Mouse (Mus musculus) naive thymus-derived CD4-positive, alpha-beta T cell, adult 2 months (primary cell): ENCODE data around the gene Chd4.
A peak's percentile ranks its signal among the peaks of the same experiment; 100 is the strongest.

Source experiments
- DNase-seq: peaks from one replicate; pipeline ENCODE4 v3.0.0-alpha.2; 2011; ENCODE audit warnings: low read depth

Gene Chd4

DNA sequence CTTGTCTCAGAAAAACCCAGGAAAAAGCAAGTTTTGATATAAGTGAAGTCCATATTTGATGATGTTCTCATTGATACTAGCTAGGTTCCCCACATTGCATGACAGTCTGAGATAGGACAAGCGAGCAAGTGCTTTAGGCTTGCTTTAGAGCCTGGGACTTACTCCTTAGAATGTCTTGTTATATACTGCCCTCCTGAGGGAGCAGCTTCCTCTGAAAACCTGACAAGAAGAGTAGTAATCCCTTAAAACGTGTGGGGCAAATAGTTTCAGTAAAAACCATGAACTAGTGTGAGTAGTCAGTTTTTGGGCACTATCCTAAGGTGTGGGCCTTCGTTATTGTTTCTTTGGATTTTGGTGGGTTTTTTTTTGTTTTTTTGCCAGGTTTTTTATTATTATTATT, 47.3 kb downstream of the Chd4 start:
- no peak for DNase-seq

DNA sequence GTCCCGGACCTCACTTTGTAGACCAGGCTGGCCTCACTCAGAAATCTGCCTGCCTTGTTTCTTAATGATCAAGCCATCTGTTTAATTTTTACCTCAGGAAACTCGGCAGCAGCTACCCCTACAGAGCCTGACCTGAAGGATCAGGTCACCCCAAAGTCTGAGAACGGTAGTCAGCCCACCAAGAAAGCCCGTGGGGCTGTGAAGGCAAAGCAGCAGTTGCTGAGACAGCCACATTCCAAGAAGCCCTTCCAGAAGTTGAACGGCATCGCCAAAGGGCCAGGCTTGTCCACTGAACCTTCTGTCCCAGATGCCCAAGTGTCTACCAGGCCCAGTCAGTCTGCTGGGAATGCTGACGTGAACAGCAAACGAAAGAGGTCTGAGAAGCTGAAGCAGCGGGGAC, 48.1 kb downstream of the Chd4 start:
- no peak for DNase-seq

DNA sequence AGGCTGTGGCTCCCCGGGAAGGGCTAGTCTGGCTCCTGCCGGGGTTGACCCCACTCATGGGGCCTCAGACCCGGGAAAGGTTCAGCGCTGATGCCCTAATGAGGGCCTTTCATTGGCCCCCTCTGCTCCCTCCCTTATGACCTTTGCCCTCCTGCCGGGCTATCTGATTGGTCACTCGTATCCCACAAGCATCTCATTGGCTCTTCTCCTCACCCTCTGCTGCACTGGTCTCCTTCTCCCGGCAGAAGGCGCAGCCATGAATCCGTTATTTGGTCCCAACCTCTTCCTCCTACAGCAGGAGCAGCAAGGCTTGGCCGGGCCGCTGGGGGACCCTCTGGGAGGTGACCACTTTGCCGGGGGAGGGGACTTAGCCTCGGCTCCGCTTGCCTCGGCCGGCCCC, 49.2 kb downstream of the Chd4 start, which contains the start of gene Iffo1:
Iffo1 (plus strand) TSS at position 241 of the 400 bp plus-strand sequence.
- DNase-seq: peak; percentile 87

DNA sequence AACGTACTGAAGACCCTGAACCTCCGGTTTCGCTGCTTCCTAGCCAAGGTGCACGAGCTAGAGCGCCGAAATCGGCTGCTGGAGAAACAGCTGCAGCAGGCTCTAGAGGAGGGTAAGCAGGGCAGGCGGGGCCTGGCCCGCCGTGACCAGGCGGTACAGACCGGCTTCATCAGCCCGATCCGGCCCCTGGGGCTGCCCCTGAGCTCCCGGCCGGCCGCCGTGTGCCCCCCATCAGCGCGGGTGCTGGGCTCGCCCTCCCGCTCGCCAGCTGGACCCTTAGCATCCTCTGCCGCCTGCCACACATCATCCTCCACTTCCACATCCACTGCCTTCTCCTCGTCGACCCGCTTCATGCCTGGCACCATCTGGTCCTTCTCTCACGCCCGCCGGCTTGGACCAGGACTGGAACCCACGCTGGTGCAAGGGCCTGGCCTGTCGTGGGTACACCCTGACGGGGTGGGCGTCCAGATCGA, 49.7 kb downstream of the Chd4 start:
- DNase-seq: no peak

DNA sequence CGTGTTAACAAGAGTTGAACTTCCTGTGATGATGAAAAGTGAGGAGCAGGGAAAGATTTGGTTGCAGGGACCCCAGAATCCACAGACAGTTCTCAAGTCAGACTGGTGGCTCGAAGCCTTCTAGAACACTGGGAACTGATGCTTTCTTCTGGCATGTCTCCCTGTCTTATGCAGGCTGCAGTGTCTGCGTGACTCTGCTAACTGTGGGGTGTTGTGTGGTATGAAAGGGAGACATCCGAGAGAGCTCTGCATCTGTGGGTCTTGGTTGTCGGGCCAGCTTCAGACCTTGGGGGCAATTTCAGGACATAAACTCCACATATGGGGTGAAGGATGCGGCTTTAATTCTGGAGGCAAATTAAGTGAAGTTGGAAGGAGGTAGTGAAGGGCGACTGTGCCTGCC, 50.4 kb downstream of the Chd4 start:
- no peak for DNase-seq

DNA sequence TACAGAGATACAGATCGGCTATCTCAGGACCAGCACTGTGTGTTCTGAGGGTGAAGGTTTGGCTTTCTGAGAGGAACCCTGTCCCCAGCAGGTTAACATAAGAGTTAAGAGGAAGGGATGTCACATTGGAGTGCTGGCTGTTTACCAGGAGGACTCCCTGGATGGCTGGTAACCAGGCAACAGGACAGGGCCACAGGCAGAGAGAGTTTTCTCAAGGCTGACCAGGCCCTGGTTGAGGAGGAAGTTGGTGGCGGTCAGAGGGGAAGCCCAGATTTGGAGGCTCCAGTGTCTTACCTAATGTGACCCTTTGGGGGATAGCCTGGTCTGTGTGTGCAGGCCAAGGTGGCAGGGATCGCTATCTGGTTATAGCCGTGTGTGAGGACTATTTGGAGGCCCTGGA, 51.0 kb downstream of the Chd4 start:
- DNase-seq: no peak

DNA sequence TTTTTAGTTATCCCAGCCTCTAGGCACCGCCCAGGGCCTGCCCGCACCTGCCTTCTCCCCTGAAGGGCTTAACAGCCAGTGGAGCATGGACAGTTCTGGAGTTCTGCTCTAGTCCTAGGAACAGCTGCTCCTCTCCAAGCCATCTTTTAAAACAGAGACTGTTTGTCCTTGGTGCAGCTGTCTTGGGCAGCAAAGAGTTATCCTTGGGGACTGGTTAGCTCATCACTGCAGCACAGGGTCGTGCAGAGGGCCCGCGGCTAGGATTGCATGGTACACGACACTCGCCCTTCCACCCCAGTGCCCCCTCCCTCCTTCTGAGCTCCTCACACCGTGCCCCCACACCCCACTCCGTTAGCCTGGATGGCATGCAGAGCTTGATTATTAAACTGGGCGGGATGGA, 51.5 kb downstream of the Chd4 start:
- DNase-seq: no peak

DNA sequence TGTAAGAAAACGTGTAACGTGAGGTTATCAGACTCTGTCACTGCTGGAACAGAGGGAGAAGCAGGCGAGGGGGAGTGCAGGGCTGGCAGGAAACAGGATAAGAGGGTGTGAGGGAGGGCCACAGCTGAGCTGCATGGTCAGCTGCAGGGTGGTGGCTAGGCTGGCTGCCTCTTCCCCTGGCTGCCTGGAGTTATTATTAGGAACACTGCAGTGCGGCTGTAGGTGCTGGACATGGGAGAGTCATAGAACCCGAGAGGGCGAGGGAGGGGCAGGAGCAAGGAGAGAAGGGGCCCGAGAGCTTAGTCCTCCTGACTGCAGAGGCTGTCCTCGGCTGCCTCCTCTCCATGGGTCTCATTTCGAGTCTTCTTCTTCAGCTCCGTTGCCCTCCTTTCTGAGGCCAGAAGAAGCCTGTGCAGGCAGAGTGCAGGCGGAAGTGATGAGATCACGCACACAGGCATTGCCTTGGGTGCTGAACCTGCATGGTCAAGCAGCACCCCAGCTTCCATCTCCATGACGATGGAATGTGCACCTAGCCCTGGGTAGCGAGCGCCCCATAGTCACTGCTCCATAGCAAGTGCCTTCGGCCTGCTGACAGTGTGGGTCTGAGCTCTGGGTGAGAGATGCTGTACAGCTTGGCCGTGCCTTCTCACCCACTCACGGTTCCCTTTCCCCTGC, 52.6 kb downstream of the Chd4 start:
- no peak for DNase-seq

DNA sequence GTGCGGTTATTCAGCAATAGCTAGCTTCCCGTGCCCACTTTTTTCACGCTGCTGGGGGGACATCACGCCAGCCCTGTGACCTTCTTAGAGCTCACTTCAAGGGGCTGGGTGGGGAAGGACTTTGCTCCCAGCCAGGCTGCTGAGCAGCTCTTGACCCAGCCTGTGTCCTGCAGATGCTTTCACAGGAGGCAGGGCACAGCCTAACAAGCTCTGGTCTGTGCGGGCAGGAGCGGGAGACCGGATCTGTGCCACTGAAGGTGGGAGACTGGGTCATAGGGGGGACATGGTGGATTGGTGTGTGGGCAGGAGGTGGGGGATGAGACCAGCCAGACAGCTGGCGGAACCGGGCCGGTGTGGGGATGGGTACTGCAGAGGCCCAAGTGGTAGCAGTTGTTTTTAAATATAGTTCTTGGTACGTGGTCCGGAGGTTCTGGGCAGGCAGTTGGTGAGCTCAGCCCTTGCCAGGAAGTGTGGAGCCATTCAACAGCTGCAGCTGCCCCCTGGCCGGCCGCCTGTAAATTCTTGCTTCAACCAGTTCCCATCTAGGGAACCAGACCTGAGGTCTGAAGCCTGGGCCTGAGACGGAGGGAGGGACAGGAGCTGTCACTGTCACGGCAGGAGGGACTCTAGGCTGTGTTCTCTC, 53.3 kb downstream of the Chd4 start:
- no peak for DNase-seq

DNA sequence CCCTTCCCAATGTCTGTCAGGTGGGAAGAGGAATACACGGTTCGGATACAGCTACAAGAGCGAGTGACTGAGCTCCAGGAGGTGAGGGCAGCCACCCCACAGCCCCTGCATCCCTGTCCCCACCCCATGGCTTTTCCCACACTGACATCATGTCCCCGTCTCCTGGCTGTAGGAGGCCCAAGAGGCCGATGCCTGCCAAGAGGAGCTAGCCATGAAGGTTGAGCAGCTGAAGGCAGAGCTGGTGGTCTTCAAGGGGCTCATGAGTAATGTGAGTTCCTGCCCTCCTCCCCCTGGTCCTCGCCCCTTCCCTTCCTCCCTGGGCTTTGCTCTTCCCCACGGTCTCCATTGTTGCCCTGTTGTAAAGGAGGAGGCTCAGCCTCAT, 53.8 kb downstream of the Chd4 start:
- DNase-seq: no peak

DNA sequence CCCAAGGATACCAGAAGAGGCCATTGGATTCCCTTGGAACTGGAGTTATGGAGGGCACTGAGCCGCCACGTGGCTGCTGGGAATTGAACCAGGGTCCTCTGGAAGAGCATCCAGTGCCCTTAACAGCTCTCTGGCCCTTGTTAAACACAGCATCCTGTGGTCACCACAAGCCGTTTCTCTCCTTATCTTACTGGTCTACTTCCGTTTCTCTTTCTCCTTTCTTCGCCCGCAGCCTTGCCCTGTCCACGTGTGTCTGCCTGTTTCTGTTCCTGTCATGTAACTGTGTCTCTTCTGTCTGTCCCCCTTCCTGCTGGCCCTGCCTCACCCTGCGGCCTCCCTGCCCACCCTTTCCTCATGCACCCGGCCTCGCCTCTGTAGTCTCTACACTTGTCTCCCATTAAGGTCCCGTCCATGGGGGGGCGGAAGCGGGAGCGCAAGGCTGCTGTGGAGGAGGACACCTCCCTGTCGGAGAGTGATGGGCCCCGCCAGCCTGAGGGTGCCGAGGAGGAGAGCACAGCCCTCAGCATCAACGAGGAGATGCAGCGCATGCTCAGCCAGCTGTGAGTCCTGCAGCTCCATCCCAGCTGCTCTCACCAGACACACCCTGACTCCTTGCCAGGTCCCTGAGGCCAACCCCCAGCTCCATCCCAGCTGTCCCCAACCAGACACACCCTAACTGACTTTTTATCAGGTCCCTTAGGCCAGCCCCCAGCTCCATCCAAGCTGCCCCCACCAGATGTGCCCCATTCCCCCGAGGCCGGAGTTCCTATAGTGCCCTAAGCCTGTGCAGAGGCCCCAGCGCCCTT, 56.6 kb downstream of the Chd4 start:
- DNase-seq: no peak

DNA sequence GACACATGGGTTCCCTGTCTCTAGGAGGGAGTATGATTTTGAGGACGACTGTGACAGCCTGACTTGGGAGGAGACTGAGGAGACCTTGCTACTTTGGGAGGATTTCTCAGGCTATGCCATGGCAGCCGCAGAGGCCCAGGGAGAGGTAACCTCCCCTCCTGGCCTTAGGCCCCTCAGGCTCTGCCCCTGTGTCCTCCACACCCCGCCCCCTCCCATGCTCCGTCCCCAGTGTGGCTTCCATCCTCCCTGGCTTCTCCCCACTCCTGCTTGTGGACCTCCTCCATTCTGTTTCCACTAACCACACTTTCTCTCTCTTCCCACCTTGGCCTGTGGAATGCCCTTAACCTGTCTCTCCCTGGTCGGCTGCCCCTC, 57.2 kb downstream of the Chd4 start:
- no peak for DNase-seq

DNA sequence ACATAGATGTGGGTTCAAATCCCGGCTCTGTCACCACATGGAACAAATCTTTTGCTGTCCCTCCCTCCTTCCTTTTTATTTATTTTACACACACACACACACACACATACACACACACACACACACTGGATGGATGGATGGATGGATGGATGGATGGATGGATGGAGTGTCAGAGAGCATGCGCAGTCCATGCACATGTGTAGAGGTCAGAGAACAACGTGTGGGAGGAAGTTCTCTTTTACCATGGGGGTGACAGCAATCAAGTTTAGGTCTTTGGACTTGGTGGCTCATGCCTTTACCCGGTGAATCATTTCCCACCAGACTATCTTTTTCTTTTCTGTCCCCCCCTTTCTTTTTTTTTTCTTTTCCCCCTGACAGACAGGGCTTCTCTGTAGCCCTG, 57.9 kb downstream of the Chd4 start:
- DNase-seq: no peak

DNA sequence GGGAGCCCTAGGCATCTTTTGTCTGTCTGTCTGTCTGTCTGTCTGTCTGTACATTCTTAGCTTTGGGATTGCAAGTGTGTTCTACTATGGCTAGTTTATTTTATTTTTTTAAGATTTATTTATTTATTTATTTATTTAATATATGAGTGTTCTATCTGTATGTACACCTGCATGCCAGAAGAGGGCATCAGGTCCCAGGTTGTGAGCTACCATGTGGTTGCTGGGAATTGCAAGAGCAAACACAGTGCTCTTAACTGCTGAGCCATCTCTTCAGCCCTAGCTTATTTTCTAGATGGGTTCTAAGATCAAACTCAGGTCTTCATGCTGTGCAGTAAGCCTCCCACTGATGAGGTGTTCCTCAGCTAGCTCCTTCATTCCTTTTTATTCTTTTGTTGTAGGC, 58.8 kb downstream of the Chd4 start:
- DNase-seq: peak; percentile 51

DNA sequence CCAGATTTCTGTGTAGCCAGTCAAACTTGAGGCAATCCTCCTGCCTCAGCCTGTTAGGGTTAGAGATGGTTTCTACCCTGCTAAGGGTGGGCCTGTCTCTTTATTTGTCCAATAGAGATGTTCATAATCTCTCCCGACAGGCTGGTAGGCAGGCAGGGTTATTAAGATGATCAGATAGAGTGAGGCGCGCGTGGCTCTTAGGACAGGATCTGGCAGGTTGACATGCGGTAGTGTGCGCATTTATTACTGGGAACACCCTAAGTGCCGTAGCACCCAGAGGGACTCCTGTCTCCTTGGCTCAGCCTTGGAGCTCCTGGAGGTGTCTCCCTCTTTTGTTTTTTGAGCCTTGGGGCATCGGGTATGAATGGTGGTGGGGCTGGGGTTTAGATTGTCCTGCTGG, 59.5 kb downstream of the Chd4 start:
- no peak for DNase-seq

DNA sequence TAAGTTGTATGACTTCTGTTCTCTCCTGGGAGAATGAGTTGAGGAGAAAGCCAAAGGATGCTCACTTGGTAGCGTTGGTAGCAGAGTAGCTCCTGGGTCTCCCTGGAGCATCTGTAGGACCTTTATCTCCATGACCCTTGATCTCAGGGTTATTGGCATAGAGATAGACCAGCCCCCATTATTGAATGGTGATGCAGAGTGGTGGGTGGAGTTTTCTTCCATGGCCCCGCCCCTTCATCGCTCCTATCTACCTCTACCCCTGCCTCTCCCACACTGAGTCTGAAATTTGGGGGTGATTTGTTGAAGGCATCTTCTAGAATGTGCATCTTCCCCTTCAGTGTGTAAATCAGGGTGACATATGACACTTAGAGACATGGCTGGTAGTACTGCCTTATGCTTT, 60.7 kb downstream of the Chd4 start:
- no peak for DNase-seq

DNA sequence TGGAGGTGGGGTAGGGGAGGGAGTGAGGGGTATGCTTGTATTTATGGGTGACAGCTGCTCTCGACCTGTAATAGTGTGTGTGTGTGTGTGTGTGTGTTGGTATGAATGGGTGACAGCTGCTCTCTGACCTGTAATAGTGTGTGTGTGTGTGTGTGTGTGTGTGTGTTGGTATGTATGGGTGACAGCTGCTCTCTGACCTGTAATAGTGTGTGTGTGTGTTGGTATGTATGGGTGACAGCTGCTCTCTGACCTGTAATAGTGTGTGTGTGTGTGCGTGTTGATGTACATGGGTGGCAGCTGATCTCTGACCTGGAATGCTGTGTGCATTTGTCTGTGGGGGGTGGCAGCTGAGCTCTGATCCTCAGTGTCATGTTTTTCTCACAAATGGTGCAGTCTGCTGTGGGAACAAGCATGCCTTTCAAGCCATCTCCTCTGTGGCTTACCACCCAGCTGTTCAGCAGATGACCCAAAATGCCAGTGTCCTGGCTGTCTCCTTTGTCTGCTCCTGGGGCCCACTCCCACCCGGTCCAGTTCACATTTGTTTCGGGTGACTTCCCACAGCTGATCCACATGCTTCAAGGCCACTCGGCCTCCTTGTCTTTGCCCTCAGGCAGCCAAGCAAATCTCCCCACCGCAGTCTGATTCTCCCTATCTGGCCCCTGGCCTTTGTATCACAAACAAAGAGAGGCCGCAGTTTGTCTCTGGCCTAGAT, 61.3 kb downstream of the Chd4 start:
- DNase-seq: no peak

DNA sequence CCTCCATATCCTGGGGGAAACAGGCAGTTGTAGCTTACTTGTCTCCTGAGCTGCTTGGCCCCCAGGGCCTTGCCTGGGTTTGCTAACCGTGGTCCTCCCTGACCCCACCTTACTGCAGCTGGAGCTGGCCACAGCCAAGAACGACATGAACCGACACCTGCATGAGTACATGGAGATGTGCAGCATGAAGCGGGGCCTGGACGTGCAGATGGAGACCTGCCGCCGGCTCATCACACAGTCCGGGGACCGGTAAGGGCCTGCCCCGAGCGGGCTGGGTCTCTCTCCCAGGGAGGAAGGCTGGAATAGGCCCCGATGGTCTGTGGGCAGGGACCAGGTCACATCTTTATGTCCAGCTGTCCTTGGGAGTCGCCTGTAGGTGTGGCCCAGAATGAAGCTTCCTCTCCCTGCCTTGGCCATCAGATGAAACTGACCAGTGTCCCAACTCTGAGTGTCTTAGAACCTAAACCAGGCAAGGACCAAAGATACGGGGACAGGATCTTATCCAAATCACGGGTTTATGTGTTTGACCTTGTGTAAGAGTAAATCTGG, 63.2 kb downstream of the Chd4 start:
- no peak for DNase-seq

DNA sequence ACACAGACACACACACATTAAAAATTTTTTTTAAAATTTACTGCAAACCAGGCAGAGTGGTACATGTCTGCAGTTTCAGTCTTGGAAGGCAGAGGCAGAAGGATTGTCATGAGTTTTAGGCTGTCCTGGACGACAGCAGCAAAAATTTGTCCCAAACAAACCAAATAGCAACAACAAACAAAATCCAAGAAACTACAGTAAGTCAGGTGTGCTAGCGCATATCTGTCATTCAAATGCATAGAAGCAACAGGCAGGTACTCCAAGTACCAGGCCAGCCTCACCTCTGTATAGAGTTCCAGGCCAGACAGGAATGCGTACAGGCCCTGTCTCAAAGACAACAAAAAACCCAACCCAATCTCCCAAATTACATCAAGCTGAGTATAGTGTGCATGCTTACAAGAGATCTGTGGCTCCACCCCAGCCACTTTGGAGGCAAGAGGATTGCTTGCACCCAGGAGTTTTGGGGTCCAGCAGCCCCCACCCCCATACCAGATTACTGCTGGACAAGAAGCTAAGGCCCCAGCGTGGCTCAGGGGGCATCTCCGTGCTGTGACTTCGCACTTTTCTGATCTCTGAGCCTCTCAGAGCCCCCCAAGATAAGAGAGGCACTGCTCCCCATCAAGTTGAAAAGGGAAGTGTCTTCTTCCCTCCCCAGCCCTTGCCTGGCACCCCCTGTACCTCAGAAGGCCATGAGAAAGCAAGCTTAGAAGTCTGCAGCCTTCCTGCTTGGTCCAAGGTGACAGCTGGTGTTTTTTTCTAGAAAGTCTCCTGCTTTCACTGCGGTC, 64.2 kb downstream of the Chd4 start:
- no peak for DNase-seq

DNA sequence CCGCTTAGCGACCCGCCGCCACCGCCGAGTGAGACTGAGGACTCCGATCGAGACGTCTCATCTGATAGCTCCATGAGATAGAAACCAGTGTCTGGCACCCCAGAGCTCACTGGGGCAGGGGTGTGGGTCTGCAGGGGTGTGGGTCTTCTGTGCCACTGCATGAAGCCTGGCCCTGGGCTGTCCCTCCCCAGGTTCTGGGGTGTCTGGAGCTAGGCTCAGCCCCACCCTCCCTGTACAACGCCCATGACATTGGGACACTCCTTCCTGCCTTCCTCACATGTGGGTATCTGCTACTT, 64.7 kb downstream of the Chd4 start:
- DNase-seq: no peak

DNA sequence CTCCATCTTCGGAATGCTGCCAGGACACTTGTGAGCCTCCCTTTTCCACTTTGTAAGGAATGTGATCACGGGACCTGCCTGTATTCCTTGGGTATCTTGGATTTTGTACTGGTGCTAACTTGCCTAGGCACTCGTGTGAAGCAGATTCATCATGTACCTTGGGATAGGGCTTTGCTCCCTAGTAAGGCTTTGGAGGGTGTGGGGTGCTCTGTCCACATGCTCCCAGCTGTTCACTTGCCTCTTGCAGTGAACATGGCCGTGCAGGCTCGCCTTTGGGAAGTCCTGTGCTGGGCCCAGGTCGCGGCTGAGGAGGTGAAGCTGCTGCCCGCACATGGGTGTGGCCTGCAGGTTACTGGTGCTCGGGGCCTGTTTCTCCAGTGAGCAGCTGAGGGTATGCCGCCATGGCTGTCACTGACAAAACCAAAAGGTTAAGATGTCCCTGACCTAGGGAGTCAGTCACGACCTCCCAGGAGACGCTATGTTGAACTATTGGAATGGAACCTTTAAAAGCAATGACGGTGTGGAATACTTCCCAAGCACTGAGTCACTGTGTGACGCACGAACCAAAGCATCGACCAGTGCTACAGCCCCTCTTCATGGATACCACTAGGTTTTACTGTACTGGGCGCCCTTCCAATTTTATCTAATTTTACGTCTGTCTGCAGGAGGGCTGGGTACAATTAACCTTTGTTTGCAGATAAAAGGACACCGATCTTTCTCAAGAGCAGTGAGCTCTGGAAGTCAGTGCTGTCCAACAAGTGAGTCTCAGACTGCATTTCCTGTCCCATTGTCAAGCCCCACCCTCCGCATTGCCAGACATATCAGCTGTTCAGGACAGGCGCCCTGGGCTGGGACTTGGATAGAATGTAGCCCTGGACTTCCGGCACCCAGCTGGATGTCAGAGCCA, 65.3 kb downstream of the Chd4 start:
- DNase-seq: peak; percentile 45
